In genomic region chr4:146446135-146446534, GRCm38 (mm10) we compare ENCODE assay signal across 9 mouse cellular contexts. TPM values are rescaled to one million over a fixed set of nuclear protein-coding genes. Genes with fewer than 3 reads are reported as not detected.
"Had no signal": no experiment of that assay in that cellular context is flagged by ENCODE, and none has a peak within 500 bp of the region (broad histone marks: within the 10 kb centered on the region; RNA-seq: fewer than 3 reads in every experiment).

No protein-coding gene starts in this region.

RNA-seq across cellular contexts. Expression of gene Zfp981, which starts 55.7 kb away (rescaled TPM):
- polyA plus RNA-seq: heart, embryonic 12.5 days; heart, embryonic 13.5 days; heart, postnatal 0 days; intestine, embryonic 15.5 days; intestine, embryonic 16.5 days; intestine, postnatal 0 days; kidney, adult 2 months; kidney, embryonic 14.5 days; large intestine, adult 2 months had no signal
